Mouse (Mus musculus): ENCODE results near the gene Psd. TPM values are rescaled to one million over a fixed set of nuclear protein-coding genes. Genes with fewer than 3 reads are reported as not detected.

The Psd gene
- polyA plus RNA-seq, 1 experiment from 2014 or later: 53.8 TPM

- Histone ChIP-seq H3K36me3 (peaks cover 21% of the 10 kb centered on the region), H3K4me2 (no peak overlapping the region), H3K27me3 (peaks cover 4% of the 10 kb centered on the region; the same call in 1 of the 2 replicates), H3K9ac (no peak overlapping the region), H3K9me3 (no peaks in the 10 kb centered on the region), H3K27ac (replicated peaks) (no peak overlapping the region), H3K4me1 (replicated peaks) (no peaks in the 10 kb centered on the region), H3K4me3 (no peak overlapping the region)
- no peak for ATAC-seq (ENCODE audit: low read depth)
- WGBS: 73% methylated on average over 12 of the region's 12 CpGs
These were observed 36.3 kb downstream of the Psd start for GRCm38 (mm10) chr19:46290535-46291105.

GRCm38 (mm10) chr19:46287566-46287965 is 39.4 kb downstream of the Psd start:
- H3K4me2 ChIP-seq: no peak overlapping the region
- no peaks in the 10 kb centered on the region for H3K4me1 ChIP-seq (replicated peaks)
- H3K9ac ChIP-seq: no peak overlapping the region
- H3K27me3 ChIP-seq: peaks cover under 1% of the 10 kb centered on the region; the same call in 1 of the 2 replicates
- no peak overlapping the region for H3K27ac ChIP-seq (replicated peaks)
- H3K9me3 ChIP-seq: no peaks in the 10 kb centered on the region
- peaks cover 51% of the 10 kb centered on the region for H3K36me3 ChIP-seq
- H3K4me3 ChIP-seq: no peak overlapping the region
- no peak for ATAC-seq (ENCODE audit: low read depth)
- 87% methylated on average over 3 of the region's 3 CpGs for WGBS

- no peak overlapping the region for H3K4me2 ChIP-seq
- H3K27me3 ChIP-seq: no peaks in the 10 kb centered on the region
- no peak overlapping the region for H3K9ac ChIP-seq
- H3K9me3 ChIP-seq: no peaks in the 10 kb centered on the region
- 88% methylated on average over 3 of the region's 3 CpGs for WGBS
- no peaks in the 10 kb centered on the region for H3K4me1 ChIP-seq (replicated peaks)
- H3K27ac ChIP-seq (replicated peaks): no peak overlapping the region
- no peak overlapping the region for H3K4me3 ChIP-seq
- H3K36me3 ChIP-seq: peaks cover 58% of the 10 kb centered on the region
- no peak for ATAC-seq (ENCODE audit: low read depth)
These were observed 40.0 kb downstream of the Psd start for GRCm38 (mm10) chr19:46286926-46287325.

- ATAC-seq (ENCODE audit: low read depth): no peak
- Histone ChIP-seq H3K27ac (replicated peaks) (no peak overlapping the region), H3K36me3 (peaks cover 67% of the 10 kb centered on the region), H3K4me1 (replicated peaks) (no peaks in the 10 kb centered on the region), H3K4me2 (no peak overlapping the region), H3K27me3 (no peaks in the 10 kb centered on the region), H3K9ac (no peak overlapping the region), H3K4me3 (no peak overlapping the region), H3K9me3 (no peaks in the 10 kb centered on the region)
- WGBS: 88% methylated on average over 6 of the region's 6 CpGs
These were observed 40.9 kb downstream of the Psd start for GRCm38 (mm10) chr19:46286047-46286446.

- peaks cover 71% of the 10 kb centered on the region for H3K36me3 ChIP-seq
- H3K4me2 ChIP-seq: no peak overlapping the region
- no peak overlapping the region for H3K9ac ChIP-seq
- H3K27ac ChIP-seq (replicated peaks): no peak overlapping the region
- H3K27me3 ChIP-seq: no peaks in the 10 kb centered on the region
- ATAC-seq (ENCODE audit: low read depth): no peak
- H3K9me3 ChIP-seq: no peaks in the 10 kb centered on the region
- no peak overlapping the region for H3K4me3 ChIP-seq
- no peaks in the 10 kb centered on the region for H3K4me1 ChIP-seq (replicated peaks)
- WGBS: 86% methylated on average over 7 of the region's 7 CpGs
These were observed 41.3 kb downstream of the Psd start for GRCm38 (mm10) chr19:46285631-46286030.

GRCm38 (mm10) chr19:46284686-46285085 is 42.3 kb downstream of the Psd start:
- H3K27ac ChIP-seq (replicated peaks): no peak overlapping the region
- no peaks in the 10 kb centered on the region for H3K4me1 ChIP-seq (replicated peaks)
- no peak overlapping the region for H3K9ac ChIP-seq
- H3K36me3 ChIP-seq: peaks cover 80% of the 10 kb centered on the region
- H3K27me3 ChIP-seq: no peaks in the 10 kb centered on the region
- H3K9me3 ChIP-seq: no peaks in the 10 kb centered on the region
- no peak overlapping the region for H3K4me3 ChIP-seq
- no peak overlapping the region for H3K4me2 ChIP-seq
- 94% methylated on average over 4 of the region's 4 CpGs for WGBS
- no peak for ATAC-seq (ENCODE audit: low read depth)

- H3K36me3 ChIP-seq: peaks cover 91% of the 10 kb centered on the region
- H3K4me2 ChIP-seq: no peak overlapping the region
- WGBS: 94% methylated on average over 11 of the region's 11 CpGs
- no peak overlapping the region for H3K9ac ChIP-seq
- H3K27me3 ChIP-seq: no peaks in the 10 kb centered on the region
- H3K27ac ChIP-seq (replicated peaks): no peak overlapping the region
- no peaks in the 10 kb centered on the region for H3K9me3 ChIP-seq
- ATAC-seq (ENCODE audit: low read depth): no peak
- no peak overlapping the region for H3K4me3 ChIP-seq
- H3K4me1 ChIP-seq (replicated peaks): no peaks in the 10 kb centered on the region
These were observed 44.7 kb downstream of the Psd start for GRCm38 (mm10) chr19:46282081-46282849.

- H3K36me3 ChIP-seq: peaks cover 80% of the 10 kb centered on the region
- H3K27me3 ChIP-seq: no peaks in the 10 kb centered on the region
- no peak overlapping the region for H3K27ac ChIP-seq (replicated peaks)
- H3K9me3 ChIP-seq: 0 out of 2 replicates have a peak, but pooled peaks cover 3% of the 10 kb centered on the region
- no peak overlapping the region for H3K4me2 ChIP-seq
- no peak overlapping the region for H3K4me3 ChIP-seq
- H3K9ac ChIP-seq: no peak overlapping the region
- H3K4me1 ChIP-seq (replicated peaks): no peaks in the 10 kb centered on the region
- no peak for ATAC-seq (ENCODE audit: low read depth)
These were observed 51.6 kb downstream of the Psd start for GRCm38 (mm10) chr19:46275307-46275706.

- Histone ChIP-seq H3K27me3 (no peaks in the 10 kb centered on the region), H3K9ac (no peak overlapping the region), H3K4me1 (replicated peaks) (no peaks in the 10 kb centered on the region), H3K27ac (replicated peaks) (no peak overlapping the region), H3K36me3 (peaks cover 99% of the 10 kb centered on the region), H3K4me3 (no peak overlapping the region), H3K9me3 (no peaks in the 10 kb centered on the region), H3K4me2 (no peak overlapping the region)
- no peak for ATAC-seq (ENCODE audit: low read depth)
- WGBS: 91% methylated on average over 7 of the region's 7 CpGs
These were observed 62.2 kb downstream of the Psd start for GRCm38 (mm10) chr19:46264762-46265161.

MicroRNA genes within 50 kb of the gene (microRNA counts, 519-probe panel; counts per million panel counts)
- 1,674 counts per million, percentile 10 among the panel's probes with 10 or more counts for microRNA mmu-miR-146b

Small RNA genes lying within 50 kb of the gene (microRNA-seq; reads per million reads assigned to microRNA genes)
- gene Mir146b: 2.5 reads per million, percentile 10 among the genes with 10 or more reads in this experiment

Other genes with a start within 250 kb of the Psd start
- not detected in 2 replicates for gene Elovl3, start 195.3 kb downstream of the Psd start, polyA plus RNA-seq (2015; fragmentation: Nextera tagmentation; extraction: Ambion mirVana)
- gene Pitx3, start 178.8 kb downstream of the Psd start, polyA plus RNA-seq (2015; fragmentation: Nextera tagmentation; extraction: Ambion mirVana): 0.17 and 1.4 TPM in 2 replicates
- 65.2 and 74.1 TPM in 2 replicates for gene Gbf1, start 174.6 kb downstream of the Psd start, polyA plus RNA-seq (2015; fragmentation: Nextera tagmentation; extraction: Ambion mirVana)
- gene Nfkb2, start 22.8 kb downstream of the Psd start, polyA plus RNA-seq (2015; fragmentation: Nextera tagmentation; extraction: Ambion mirVana): 2.4 and 2.6 TPM in 2 replicates
- gene Fbxl15, start 1.0 kb upstream of the Psd start, polyA plus RNA-seq (2015; fragmentation: Nextera tagmentation; extraction: Ambion mirVana): 37.7 and 39.1 TPM in 2 replicates
- gene Cuedc2, start 11.5 kb upstream of the Psd start, polyA plus RNA-seq (2015; fragmentation: Nextera tagmentation; extraction: Ambion mirVana): 318 and 357 TPM in 2 replicates
- 10.3 and 10.6 TPM in 2 replicates for gene Mfsd13a, start 14.0 kb upstream of the Psd start, polyA plus RNA-seq (2015; fragmentation: Nextera tagmentation; extraction: Ambion mirVana)
- gene 2310034G01Rik, start 23.1 kb upstream of the Psd start, polyA plus RNA-seq (2015; fragmentation: Nextera tagmentation; extraction: Ambion mirVana): 2.5 and 3.5 TPM in 2 replicates
- 292 and 297 TPM in 2 replicates for gene Actr1a, start 68.6 kb upstream of the Psd start, polyA plus RNA-seq (2015; fragmentation: Nextera tagmentation; extraction: Ambion mirVana)
- gene Sufu, start 69.7 kb upstream of the Psd start, polyA plus RNA-seq (2015; fragmentation: Nextera tagmentation; extraction: Ambion mirVana): 24.8 and 27.9 TPM in 2 replicates
- 26.5 and 30.4 TPM in 2 replicates for gene Trim8, start 174.5 kb upstream of the Psd start, polyA plus RNA-seq (2015; fragmentation: Nextera tagmentation; extraction: Ambion mirVana)
- gene Arl3, start 246.0 kb upstream of the Psd start, polyA plus RNA-seq (2015; fragmentation: Nextera tagmentation; extraction: Ambion mirVana): 208 and 217 TPM in 2 replicates
- gene Sfxn2, start 246.2 kb upstream of the Psd start, polyA plus RNA-seq (2015; fragmentation: Nextera tagmentation; extraction: Ambion mirVana): 10.6 and 12.9 TPM in 2 replicates

Data from neural tube, embryonic 13.5 days (tissue).